ENCODE assay signal across 8 mouse cellular contexts in the genomic region with DNA sequence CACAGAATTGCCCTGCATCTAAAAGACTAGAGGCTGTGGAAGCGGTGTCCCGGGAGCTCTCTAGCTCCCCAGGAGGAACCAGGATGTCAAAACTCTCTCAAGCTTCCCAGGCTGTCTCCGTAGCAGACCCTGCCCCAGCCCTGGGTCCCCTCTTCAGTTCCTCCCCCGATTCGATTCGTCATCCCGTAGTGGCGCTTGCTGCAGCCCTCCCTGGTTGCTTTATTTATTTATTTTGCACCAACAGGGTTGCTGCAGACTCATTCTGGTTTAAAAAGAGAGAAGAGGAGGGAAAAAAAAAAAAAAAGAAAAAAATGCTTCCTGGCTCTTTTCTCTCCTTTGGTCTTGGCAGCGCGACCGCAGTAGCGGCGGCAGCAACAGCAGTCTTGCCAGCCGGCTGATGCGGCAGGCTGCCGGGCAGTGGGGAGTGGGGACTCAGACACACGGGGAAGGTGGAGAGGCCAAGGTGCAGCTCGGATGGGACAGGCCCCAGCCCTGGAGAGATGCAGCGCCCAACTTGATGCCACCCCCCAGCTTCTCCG. TPM values are rescaled to one million over a fixed set of nuclear protein-coding genes. Genes with fewer than 3 reads are reported as not detected.
DNase-seq lines count a peak whose midpoint lies in the region; ATAC-seq lines count a peak whose summit lies in the region.

No protein-coding gene starts in this region.

- H3K4me1 ChIP-seq in heart, embryonic 15.5 days (replicated peaks): peaks cover 11% of the 10 kb centered on the region
- H3K4me1 ChIP-seq in limb, embryonic 15.5 days: peaks cover 16% of the 10 kb centered on the region

- H3K4me2 ChIP-seq in heart, embryonic 15.5 days: peak overlapping the region; percentile 59
- H3K4me2 ChIP-seq in limb, embryonic 15.5 days: peak overlapping the region; percentile 45

- peaks cover 73% of the 10 kb centered on the region for H3K27me3 ChIP-seq in heart, embryonic 15.5 days
- H3K27me3 ChIP-seq in limb, embryonic 15.5 days: peaks cover 82% of the 10 kb centered on the region

- no peak overlapping the region for H3K9ac ChIP-seq in heart, embryonic 15.5 days
- H3K9ac ChIP-seq in limb, embryonic 15.5 days: no peak overlapping the region

- peak overlapping the region; percentile 33 for H3K4me3 ChIP-seq in heart, embryonic 15.5 days
- peak overlapping the region; percentile 24 for H3K4me3 ChIP-seq in limb, embryonic 15.5 days

- no peaks in the 10 kb centered on the region for H3K36me3 ChIP-seq in heart, embryonic 15.5 days
- H3K36me3 ChIP-seq in limb, embryonic 15.5 days: no peaks in the 10 kb centered on the region

- no peak overlapping the region for H3K27ac ChIP-seq in heart, embryonic 15.5 days
- no peak overlapping the region for H3K27ac ChIP-seq in limb, embryonic 15.5 days

- no peaks in the 10 kb centered on the region for H3K9me3 ChIP-seq in heart, embryonic 15.5 days (replicated peaks)
- H3K9me3 ChIP-seq in limb, embryonic 15.5 days: no peaks in the 10 kb centered on the region

- WGBS in heart, embryonic 15.5 days: 3% methylated on average over 20 of the region's 20 CpGs
- 2% methylated on average over 20 of the region's 20 CpGs for WGBS in limb, embryonic 15.5 days

- no peak for ATAC-seq in heart, embryonic 15.5 days (replicated peaks; ENCODE audit: insufficient number of reproducible peaks, insufficient read depth, low FRiP score, low read depth)
- no peak for ATAC-seq in limb, embryonic 15.5 days (ENCODE audit: insufficient number of reproducible peaks, low FRiP score, low TSS enrichment, low read depth)
- no peak for ATAC-seq in CD4-positive, CD25-positive, alpha-beta regulatory T cell, adult 4 months

- DNase-seq in adrenal gland, postnatal 14 days: peak; percentile 58
- no peak for DNase-seq in adrenal gland, adult 8-10 months
- DNase-seq in lung, postnatal 10 days: peak; percentile 22
- no peak for DNase-seq in lung, postnatal 36 days
- peak; percentile 31 for DNase-seq in right cerebral cortex, postnatal 14 days

RNA-seq across cellular contexts. Expression of a gene that starts 0.7 kb away (rescaled TPM):
- 0.44 and 0.83 TPM in 2 replicates for total RNA-seq in adrenal gland, postnatal 14 days (2021)
- total RNA-seq in adrenal gland, adult 8-10 months (2022): 1 to 10 TPM in 1 of 4 experiments, under 1 TPM in 3; 0.31 to 1.3 (median 0.78) TPM
- polyA plus RNA-seq in heart, embryonic 15.5 days (2015; fragmentation: Nextera tagmentation; extraction: Ambion mirVana): 0.09 and 0.34 TPM in 2 replicates
- polyA plus RNA-seq in limb, embryonic 15.5 days (2015; fragmentation: Nextera tagmentation; extraction: Ambion mirVana): 0.09 and 0.14 TPM in 2 replicates
- under 1 TPM; 0.40 to 0.48 TPM for polyA plus RNA-seq in CD4-positive, CD25-positive, alpha-beta regulatory T cell, adult 4 months (2017; shearing (Covaris generic))

RNA-seq across cellular contexts. Expression of a gene that starts 14.1 kb away (rescaled TPM):
- total RNA-seq in adrenal gland, postnatal 14 days (2021): 10.7 and 10.9 TPM in 2 replicates
- 10 to 100 TPM in 3 of 4 experiments, 1 to 10 TPM in 1; 10.0 to 22.5 (median 15.9) TPM for total RNA-seq in adrenal gland, adult 8-10 months (2022)
- 8.3 and 10.0 TPM in 2 replicates for polyA plus RNA-seq in heart, embryonic 15.5 days (2015; fragmentation: Nextera tagmentation; extraction: Ambion mirVana)
- polyA plus RNA-seq in limb, embryonic 15.5 days (2015; fragmentation: Nextera tagmentation; extraction: Ambion mirVana): 6.7 and 8.0 TPM in 2 replicates
- 10 to 100 TPM; 11.4 to 11.6 TPM for polyA plus RNA-seq in CD4-positive, CD25-positive, alpha-beta regulatory T cell, adult 4 months (2017; shearing (Covaris generic))

RNA-seq across cellular contexts. Expression of a gene that starts 26.4 kb away (rescaled TPM):
- total RNA-seq in adrenal gland, postnatal 14 days (2021): 21.3 and 26.3 TPM in 2 replicates
- total RNA-seq in adrenal gland, adult 8-10 months (2022): 10 to 100 TPM; 14.6 to 27.6 (median 23.6) TPM
- 7.5 and 7.8 TPM in 2 replicates for polyA plus RNA-seq in heart, embryonic 15.5 days (2015; fragmentation: Nextera tagmentation; extraction: Ambion mirVana)
- polyA plus RNA-seq in limb, embryonic 15.5 days (2015; fragmentation: Nextera tagmentation; extraction: Ambion mirVana): 2.3 and 2.9 TPM in 2 replicates
- 1 to 10 TPM; 4.4 to 7.4 TPM for polyA plus RNA-seq in CD4-positive, CD25-positive, alpha-beta regulatory T cell, adult 4 months (2017; shearing (Covaris generic))

RNA-seq across cellular contexts. Expression of a gene that starts 36.8 kb away (rescaled TPM):
- 0.41 and 0.56 TPM in 2 replicates for total RNA-seq in adrenal gland, postnatal 14 days (2021)
- total RNA-seq in adrenal gland, adult 8-10 months (2022): under 1 TPM; 0.35 to 0.71 (median 0.51) TPM
- 0.19 and 0.70 TPM in 2 replicates for polyA plus RNA-seq in heart, embryonic 15.5 days (2015; fragmentation: Nextera tagmentation; extraction: Ambion mirVana)
- polyA plus RNA-seq in limb, embryonic 15.5 days (2015; fragmentation: Nextera tagmentation; extraction: Ambion mirVana): 1.8 and 2.4 TPM in 2 replicates
- not detected for polyA plus RNA-seq in CD4-positive, CD25-positive, alpha-beta regulatory T cell, adult 4 months (2017; shearing (Covaris generic))

RNA-seq across cellular contexts. Expression of a gene that starts 44.1 kb away (rescaled TPM):
- 87.6 and 87.8 TPM in 2 replicates for total RNA-seq in adrenal gland, postnatal 14 days (2021)
- 10 to 100 TPM; 69.1 to 73.5 (median 71.4) TPM for total RNA-seq in adrenal gland, adult 8-10 months (2022)
- polyA plus RNA-seq in heart, embryonic 15.5 days (2015; fragmentation: Nextera tagmentation; extraction: Ambion mirVana): 56.1 and 60.8 TPM in 2 replicates
- polyA plus RNA-seq in limb, embryonic 15.5 days (2015; fragmentation: Nextera tagmentation; extraction: Ambion mirVana): 63.2 and 64.0 TPM in 2 replicates
- 10 to 100 TPM; 47.2 to 47.6 TPM for polyA plus RNA-seq in CD4-positive, CD25-positive, alpha-beta regulatory T cell, adult 4 months (2017; shearing (Covaris generic))

Comparison
In these comparisons a context has a peak if more than half of its experiments do, and no peak if none do; other contexts are left out.
1. DNase-seq: peak in adrenal gland, postnatal 14 days (single experiment), lung, postnatal 10 days (single experiment) and right cerebral cortex, postnatal 14 days (single experiment); none in adrenal gland, adult 8-10 months (single experiment) and lung, postnatal 36 days (single experiment).